Mouse (Mus musculus): ENCODE data around the gene Pde6g. TPM values are rescaled to one million over a fixed set of nuclear protein-coding genes. Genes with fewer than 3 reads are reported as not detected.

Pde6g gene
- polyA plus RNA-seq, 1 experiment from 2014 or later: 0.15 TPM

GRCm38 (mm10) chr11:120406445-120406844 is 46.9 kb downstream of the Pde6g start:
- Histone ChIP-seq H3K4me3 (ENCODE audit: low read depth, low read length) (no peak overlapping the region), H3K4me1 (replicated peaks; ENCODE audit: control insufficient read depth, insufficient read depth) (no peaks in the 10 kb centered on the region), H3K9me3 (ENCODE audit: control insufficient read depth, low read length) (no peaks in the 10 kb centered on the region), H3K4me2 (replicated peaks; ENCODE audit: low read depth) (no peak overlapping the region), H3K9ac (ENCODE audit: low read length) (no peak overlapping the region), H3K27ac (replicated peaks) (no peak overlapping the region), H3K36me3 (ENCODE audit: control insufficient read depth, insufficient read depth, low read length) (peaks cover 49% of the 10 kb centered on the region), H3K27me3 (ENCODE audit: control insufficient read depth, insufficient read depth, low read length) (no peaks in the 10 kb centered on the region)
- ATAC-seq (ENCODE audit: low FRiP score, low TSS enrichment) (no peak), DNase-seq (ENCODE audit: low spot score) (no peak)
- no peak for TF ChIP-seq CTCF (IDR thresholded peaks at IDR 0.05; ENCODE audit: low read depth)
- WGBS: 87% methylated on average over 1 of the region's 1 CpGs

- Histone ChIP-seq H3K4me1 (replicated peaks; ENCODE audit: control insufficient read depth, insufficient read depth) (no peaks in the 10 kb centered on the region), H3K4me3 (ENCODE audit: low read depth, low read length) (no peak overlapping the region), H3K36me3 (ENCODE audit: control insufficient read depth, insufficient read depth, low read length) (peaks cover 44% of the 10 kb centered on the region), H3K4me2 (replicated peaks; ENCODE audit: low read depth) (no peak overlapping the region), H3K27ac (replicated peaks) (no peak overlapping the region), H3K9me3 (ENCODE audit: control insufficient read depth, low read length) (no peaks in the 10 kb centered on the region), H3K27me3 (ENCODE audit: control insufficient read depth, insufficient read depth, low read length) (no peaks in the 10 kb centered on the region), H3K9ac (ENCODE audit: low read length) (no peak overlapping the region)
- 95% methylated on average over 3 of the region's 3 CpGs for WGBS
- no peak for TF ChIP-seq EP300 (optimal IDR thresholded peaks at IDR 0.05)
- TF ChIP-seq CTCF (IDR thresholded peaks at IDR 0.05; ENCODE audit: low read depth): no peak
- no peak for DNase-seq (ENCODE audit: low spot score)
- ATAC-seq (ENCODE audit: low FRiP score, low TSS enrichment): no peak
Observed at GRCm38 (mm10) chr11:120405867-120406266, 47.4 kb downstream of the Pde6g start.

GRCm38 (mm10) chr11:120404814-120405213 is 48.5 kb downstream of the Pde6g start:
- H3K9ac ChIP-seq (ENCODE audit: low read length): no peak overlapping the region
- no peaks in the 10 kb centered on the region for H3K4me1 ChIP-seq (replicated peaks; ENCODE audit: control insufficient read depth, insufficient read depth)
- H3K27ac ChIP-seq (replicated peaks): no peak overlapping the region
- WGBS: 97% methylated on average over 1 of the region's 1 CpGs
- no peak overlapping the region for H3K4me2 ChIP-seq (replicated peaks; ENCODE audit: low read depth)
- no peaks in the 10 kb centered on the region for H3K9me3 ChIP-seq (ENCODE audit: control insufficient read depth, low read length)
- no peak for ATAC-seq (ENCODE audit: low FRiP score, low TSS enrichment)
- peaks cover 39% of the 10 kb centered on the region for H3K36me3 ChIP-seq (ENCODE audit: control insufficient read depth, insufficient read depth, low read length)
- no peak for DNase-seq (ENCODE audit: low spot score)
- TF ChIP-seq EP300 (optimal IDR thresholded peaks at IDR 0.05) (no peak), CTCF (IDR thresholded peaks at IDR 0.05; ENCODE audit: low read depth) (no peak)
- H3K4me3 ChIP-seq (ENCODE audit: low read depth, low read length): no peak overlapping the region
- no peaks in the 10 kb centered on the region for H3K27me3 ChIP-seq (ENCODE audit: control insufficient read depth, insufficient read depth, low read length)

- H3K4me2 ChIP-seq (replicated peaks; ENCODE audit: low read depth): no peak overlapping the region
- TF ChIP-seq CTCF (IDR thresholded peaks at IDR 0.05; ENCODE audit: low read depth) (no peak), EP300 (optimal IDR thresholded peaks at IDR 0.05) (no peak)
Observed at GRCm38 (mm10) chr11:120399319-120399718, 54.0 kb downstream of the Pde6g start.

More at GRCm38 (mm10) chr11:120399319-120399718, 54.0 kb downstream of the Pde6g start:
- H3K4me3 ChIP-seq (ENCODE audit: low read depth, low read length): no peak overlapping the region
- no peak overlapping the region for H3K27ac ChIP-seq (replicated peaks)
- no peaks in the 10 kb centered on the region for H3K4me1 ChIP-seq (replicated peaks; ENCODE audit: control insufficient read depth, insufficient read depth)
- H3K9me3 ChIP-seq (ENCODE audit: control insufficient read depth, low read length): no peaks in the 10 kb centered on the region
- DNase-seq (ENCODE audit: low spot score) (no peak), ATAC-seq (ENCODE audit: low FRiP score, low TSS enrichment) (no peak)
- H3K27me3 ChIP-seq (ENCODE audit: control insufficient read depth, insufficient read depth, low read length): no peaks in the 10 kb centered on the region
- peaks cover 19% of the 10 kb centered on the region for H3K36me3 ChIP-seq (ENCODE audit: control insufficient read depth, insufficient read depth, low read length)
- H3K9ac ChIP-seq (ENCODE audit: low read length): no peak overlapping the region
- WGBS: 94% methylated on average over 2 of the region's 2 CpGs

Other genes with a start within 250 kb of the Pde6g start
- 2.7 and 2.9 TPM in 2 replicates for gene Bahcc1, start 220.6 kb downstream of the Pde6g start, polyA plus RNA-seq (2015; fragmentation: Nextera tagmentation; extraction: Ambion mirVana)
- 2,268 and 2,377 TPM in 2 replicates for gene Actg1, start 105.0 kb downstream of the Pde6g start, polyA plus RNA-seq (2015; fragmentation: Nextera tagmentation; extraction: Ambion mirVana)
- gene Fscn2, start 92.0 kb downstream of the Pde6g start, polyA plus RNA-seq (2015; fragmentation: Nextera tagmentation; extraction: Ambion mirVana): 0.41 and 0.47 TPM in 2 replicates
- gene Faap100, start 74.7 kb downstream of the Pde6g start, polyA plus RNA-seq (2015; fragmentation: Nextera tagmentation; extraction: Ambion mirVana): 14.3 and 15.3 TPM in 2 replicates
- 15.7 and 17.9 TPM in 2 replicates for gene Nploc4, start 15.8 kb downstream of the Pde6g start, polyA plus RNA-seq (2015; fragmentation: Nextera tagmentation; extraction: Ambion mirVana)
- gene Tspan10, start 10.9 kb downstream of the Pde6g start, polyA plus RNA-seq (2015; fragmentation: Nextera tagmentation; extraction: Ambion mirVana): not detected in 2 replicates
- 18.2 and 19.8 TPM in 2 replicates for gene Oxld1, start 4.6 kb upstream of the Pde6g start, polyA plus RNA-seq (2015; fragmentation: Nextera tagmentation; extraction: Ambion mirVana)
- 13.3 and 18.2 TPM in 2 replicates for gene Ccdc137, start 4.6 kb upstream of the Pde6g start, polyA plus RNA-seq (2015; fragmentation: Nextera tagmentation; extraction: Ambion mirVana)
- gene Arl16, start 14.1 kb upstream of the Pde6g start, polyA plus RNA-seq (2015; fragmentation: Nextera tagmentation; extraction: Ambion mirVana): 24.4 and 30.6 TPM in 2 replicates
- 133 and 134 TPM in 2 replicates for gene Mrpl12, start 31.1 kb upstream of the Pde6g start, polyA plus RNA-seq (2015; fragmentation: Nextera tagmentation; extraction: Ambion mirVana)
- 86.1 and 94.0 TPM in 2 replicates for gene Slc25a10, start 38.3 kb upstream of the Pde6g start, polyA plus RNA-seq (2015; fragmentation: Nextera tagmentation; extraction: Ambion mirVana)
- gene Gcgr, start 77.2 kb upstream of the Pde6g start, polyA plus RNA-seq (2015; fragmentation: Nextera tagmentation; extraction: Ambion mirVana): 3.5 and 5.8 TPM in 2 replicates
- gene Mcrip1, start 96.2 kb upstream of the Pde6g start, polyA plus RNA-seq (2015; fragmentation: Nextera tagmentation; extraction: Ambion mirVana): 113 and 115 TPM in 2 replicates
- not detected in 2 replicates for gene Ppp1r27, start 97.6 kb upstream of the Pde6g start, polyA plus RNA-seq (2015; fragmentation: Nextera tagmentation; extraction: Ambion mirVana)
- gene P4hb, start 119.8 kb upstream of the Pde6g start, polyA plus RNA-seq (2015; fragmentation: Nextera tagmentation; extraction: Ambion mirVana): 858 and 892 TPM in 2 replicates
- 352 and 362 TPM in 2 replicates for gene Arhgdia, start 128.1 kb upstream of the Pde6g start, polyA plus RNA-seq (2015; fragmentation: Nextera tagmentation; extraction: Ambion mirVana)
- 213 TPM in 2 replicates for gene Alyref, start 144.9 kb upstream of the Pde6g start, polyA plus RNA-seq (2015; fragmentation: Nextera tagmentation; extraction: Ambion mirVana)
- 121 and 126 TPM in 2 replicates for gene Anapc11, start 144.9 kb upstream of the Pde6g start, polyA plus RNA-seq (2015; fragmentation: Nextera tagmentation; extraction: Ambion mirVana)
- 20.4 and 20.9 TPM in 2 replicates for gene Npb, start 155.0 kb upstream of the Pde6g start, polyA plus RNA-seq (2015; fragmentation: Nextera tagmentation; extraction: Ambion mirVana)
- gene Pcyt2, start 164.4 kb upstream of the Pde6g start, polyA plus RNA-seq (2015; fragmentation: Nextera tagmentation; extraction: Ambion mirVana): 73.7 and 79.0 TPM in 2 replicates
- 36.1 and 42.2 TPM in 2 replicates for gene Sirt7, start 171.7 kb upstream of the Pde6g start, polyA plus RNA-seq (2015; fragmentation: Nextera tagmentation; extraction: Ambion mirVana)
- gene Mafg, start 180.1 kb upstream of the Pde6g start, polyA plus RNA-seq (2015; fragmentation: Nextera tagmentation; extraction: Ambion mirVana): 21.0 and 21.3 TPM in 2 replicates
- 13.9 and 18.4 TPM in 2 replicates for gene Pycr1, start 190.3 kb upstream of the Pde6g start, polyA plus RNA-seq (2015; fragmentation: Nextera tagmentation; extraction: Ambion mirVana)
- 0.21 TPM in 1 of 2 replicates, not detected in the other for gene Myadml2, start 194.7 kb upstream of the Pde6g start, polyA plus RNA-seq (2015; fragmentation: Nextera tagmentation; extraction: Ambion mirVana)
- 1.4 and 2.7 TPM in 2 replicates for gene Notum, start 207.7 kb upstream of the Pde6g start, polyA plus RNA-seq (2015; fragmentation: Nextera tagmentation; extraction: Ambion mirVana)
- 74.1 and 81.1 TPM in 2 replicates for gene Aspscr1, start 219.5 kb upstream of the Pde6g start, polyA plus RNA-seq (2015; fragmentation: Nextera tagmentation; extraction: Ambion mirVana)